Mouse (Mus musculus): ENCODE results near the gene Pip4k2b.

- TF ChIP-seq CTCF (IDR thresholded peaks at IDR 0.05; ENCODE audit: borderline replicate concordance, extremely low read depth, insufficient read depth, insufficient read length) (peak; percentile 30; the same call in 1 of the 2 replicates), POLR2A (IDR thresholded peaks at IDR 0.05; ENCODE audit: borderline replicate concordance, extremely low read depth, insufficient read depth, insufficient read length, poor library complexity, severe bottlenecking) (no peak)
These were observed 5.3 kb downstream of the Pip4k2b start for GRCm38 (mm10) chr11:97739155-97739554.
